Mouse (Mus musculus): ENCODE measurements around the gene 2410002F23Rik. TPM values are rescaled to one million over a fixed set of nuclear protein-coding genes. Genes with fewer than 3 reads are reported as not detected.
"Not testable (repeated sequence)": the region's sequence is repeated elsewhere in the genome, so short reads cannot be mapped to it uniquely, and the experiment has no call there.

The 2410002F23Rik gene
- polyA plus RNA-seq, 1 experiment from 2014 or later, result 40.3 TPM

- Histone ChIP-seq H3K36me3 (no peaks in the 10 kb centered on the region), H3K27me3 (no peaks in the 10 kb centered on the region), H3K9ac (no peak overlapping the region), H3K27ac (no peak overlapping the region), H3K9me3 (replicated peaks) (no peaks in the 10 kb centered on the region), H3K4me1 (replicated peaks) (no peaks in the 10 kb centered on the region), H3K4me2 (no peak overlapping the region), H3K4me3 (replicated peaks) (no peak overlapping the region)
- WGBS (ENCODE audit: insufficient replicate concordance), result 67% methylated on average over 7 of the region's 7 CpGs
- no peak for DNase-seq
- ATAC-seq (ENCODE audit: low read depth), result no peak
These were observed 35.1 kb downstream of the 2410002F23Rik start for GRCm38 (mm10) chr7:44281586-44281985.

- H3K4me2 ChIP-seq, result no peak overlapping the region
- DNase-seq, result no peak
- H3K4me3 ChIP-seq (replicated peaks), result no peak overlapping the region
- no peaks in the 10 kb centered on the region for H3K4me1 ChIP-seq (replicated peaks)
- no peak overlapping the region for H3K27ac ChIP-seq
- H3K36me3 ChIP-seq, result no peaks in the 10 kb centered on the region
- ATAC-seq (ENCODE audit: low read depth), result no peak
- no peaks in the 10 kb centered on the region for H3K27me3 ChIP-seq
- no peak overlapping the region for H3K9ac ChIP-seq
- no peaks in the 10 kb centered on the region for H3K9me3 ChIP-seq (replicated peaks)
- 47% methylated on average over 7 of the region's 7 CpGs for WGBS (ENCODE audit: insufficient replicate concordance)
These were observed 41.2 kb downstream of the 2410002F23Rik start for GRCm38 (mm10) chr7:44287760-44288159.

GRCm38 (mm10) chr7:44290986-44291385, 44.5 kb downstream of the 2410002F23Rik start:
- Histone ChIP-seq H3K9me3 (replicated peaks) (no peaks in the 10 kb centered on the region), H3K36me3 (no peaks in the 10 kb centered on the region), H3K4me2 (no peak overlapping the region), H3K4me3 (replicated peaks) (no peak overlapping the region), H3K27ac (no peak overlapping the region), H3K9ac (no peak overlapping the region), H3K4me1 (replicated peaks) (no peaks in the 10 kb centered on the region), H3K27me3 (0 out of 2 replicates have a peak, but pooled peaks cover 3% of the 10 kb centered on the region)
- WGBS (ENCODE audit: insufficient replicate concordance), result 55% methylated on average over 4 of the region's 4 CpGs
- no peak for ATAC-seq (ENCODE audit: low read depth)
- DNase-seq, result no peak

DNA sequence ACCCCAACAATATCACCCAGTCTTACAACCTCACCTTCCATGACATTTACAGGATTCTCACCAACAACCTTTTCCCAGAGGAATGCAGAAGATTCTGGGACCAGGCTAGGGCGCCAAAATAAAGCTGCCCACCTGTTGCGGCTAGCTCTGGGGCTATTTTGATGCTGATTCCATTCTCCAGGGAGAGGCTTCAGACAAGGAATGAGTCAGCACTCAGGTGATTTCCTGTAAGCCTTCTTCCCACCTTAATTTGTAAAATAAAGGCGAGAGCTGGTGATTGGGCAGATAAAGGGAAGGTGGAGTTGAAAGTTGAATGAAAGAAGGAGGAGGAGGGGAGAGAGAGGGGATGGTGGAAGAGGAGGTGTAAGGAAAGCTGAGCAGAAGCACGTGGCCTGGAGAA, 44.9 kb downstream of the 2410002F23Rik start:
- WGBS (ENCODE audit: insufficient replicate concordance), result 31% methylated on average over 4 of the region's 4 CpGs
- no peak overlapping the region for H3K27ac ChIP-seq
- H3K9me3 ChIP-seq (replicated peaks), result no peaks in the 10 kb centered on the region
- H3K36me3 ChIP-seq, result no peaks in the 10 kb centered on the region
- DNase-seq (no peak), ATAC-seq (ENCODE audit: low read depth) (no peak)
- no peaks in the 10 kb centered on the region for H3K4me1 ChIP-seq (replicated peaks)
- H3K9ac ChIP-seq, result no peak overlapping the region
- H3K4me3 ChIP-seq (replicated peaks), result no peak overlapping the region
- no peak overlapping the region for H3K4me2 ChIP-seq
- H3K27me3 ChIP-seq, result 0 out of 2 replicates have a peak, but pooled peaks cover 3% of the 10 kb centered on the region

GRCm38 (mm10) chr7:44297501-44297900, 51.0 kb downstream of the 2410002F23Rik start:
- WGBS (ENCODE audit: insufficient replicate concordance), result 62% methylated on average over 2 of the region's 2 CpGs
- not testable (repeated sequence) for H3K4me1 ChIP-seq (replicated peaks); ATAC-seq (ENCODE audit: low read depth); DNase-seq; H3K27ac ChIP-seq; H3K4me2 ChIP-seq; H3K9ac ChIP-seq; H3K36me3 ChIP-seq; H3K4me3 ChIP-seq (replicated peaks); H3K9me3 ChIP-seq (replicated peaks)
- H3K27me3 ChIP-seq, result 0 out of 2 replicates have a peak, but pooled peaks cover 11% of the 10 kb centered on the region

Other genes with a start within 250 kb of the 2410002F23Rik start
- not detected in 2 replicates for gene Klk1b26, start 234.6 kb upstream of the 2410002F23Rik start, polyA plus RNA-seq (2015; fragmentation: Nextera tagmentation; extraction: Ambion mirVana)
- gene Klk1b27, start 194.4 kb upstream of the 2410002F23Rik start, polyA plus RNA-seq (2015; fragmentation: Nextera tagmentation; extraction: Ambion mirVana), result not detected in 2 replicates
- not detected in 2 replicates for gene Klk1b21, start 144.4 kb upstream of the 2410002F23Rik start, polyA plus RNA-seq (2015; fragmentation: Nextera tagmentation; extraction: Ambion mirVana)
- gene Klk1b22, start 134.0 kb upstream of the 2410002F23Rik start, polyA plus RNA-seq (2015; fragmentation: Nextera tagmentation; extraction: Ambion mirVana), result not detected in 2 replicates
- not detected in 2 replicates for gene Klk1b16, start 110.0 kb upstream of the 2410002F23Rik start, polyA plus RNA-seq (2015; fragmentation: Nextera tagmentation; extraction: Ambion mirVana)
- not detected in 2 replicates for gene Klk1b24, start 58.5 kb upstream of the 2410002F23Rik start, polyA plus RNA-seq (2015; fragmentation: Nextera tagmentation; extraction: Ambion mirVana)
- gene Klk1b3, start 48.5 kb upstream of the 2410002F23Rik start, polyA plus RNA-seq (2015; fragmentation: Nextera tagmentation; extraction: Ambion mirVana), result not detected in 2 replicates
- gene Klk1b4, start 39.3 kb upstream of the 2410002F23Rik start, polyA plus RNA-seq (2015; fragmentation: Nextera tagmentation; extraction: Ambion mirVana), result not detected in 2 replicates
- not detected in 2 replicates for gene Klk1b5, start 30.8 kb upstream of the 2410002F23Rik start, polyA plus RNA-seq (2015; fragmentation: Nextera tagmentation; extraction: Ambion mirVana)
- not detected in 2 replicates for gene Klk1, start 21.4 kb upstream of the 2410002F23Rik start, polyA plus RNA-seq (2015; fragmentation: Nextera tagmentation; extraction: Ambion mirVana)
- not detected in 2 replicates for gene Gm36864, start 10.5 kb upstream of the 2410002F23Rik start, polyA plus RNA-seq (2015; fragmentation: Nextera tagmentation; extraction: Ambion mirVana)
- 1.3 and 1.6 TPM in 2 replicates for gene 1700028J19Rik, start within 50 bp of the 2410002F23Rik start, polyA plus RNA-seq (2015; fragmentation: Nextera tagmentation; extraction: Ambion mirVana)
- gene Acp4, start 10.7 kb downstream of the 2410002F23Rik start, polyA plus RNA-seq (2015; fragmentation: Nextera tagmentation; extraction: Ambion mirVana), result not detected in 2 replicates
- gene Gm15517, start 14.7 kb downstream of the 2410002F23Rik start, polyA plus RNA-seq (2015; fragmentation: Nextera tagmentation; extraction: Ambion mirVana), result not detected in 2 replicates
- 0.46 and 0.76 TPM in 2 replicates for gene Clec11a, start 60.2 kb downstream of the 2410002F23Rik start, polyA plus RNA-seq (2015; fragmentation: Nextera tagmentation; extraction: Ambion mirVana)
- gene Shank1, start 63.5 kb downstream of the 2410002F23Rik start, polyA plus RNA-seq (2015; fragmentation: Nextera tagmentation; extraction: Ambion mirVana), result 0.06 TPM in 2 replicates
- 0.03 and 0.09 TPM in 2 replicates for gene Syt3, start 137.4 kb downstream of the 2410002F23Rik start, polyA plus RNA-seq (2015; fragmentation: Nextera tagmentation; extraction: Ambion mirVana)
- 0.18 TPM in 1 of 2 replicates, not detected in the other for gene 1700008O03Rik, start 139.1 kb downstream of the 2410002F23Rik start, polyA plus RNA-seq (2015; fragmentation: Nextera tagmentation; extraction: Ambion mirVana)
- not detected in 2 replicates for gene Lrrc4b, start 182.3 kb downstream of the 2410002F23Rik start, polyA plus RNA-seq (2015; fragmentation: Nextera tagmentation; extraction: Ambion mirVana)
- gene Aspdh, start 218.7 kb downstream of the 2410002F23Rik start, polyA plus RNA-seq (2015; fragmentation: Nextera tagmentation; extraction: Ambion mirVana), result 6.0 and 6.9 TPM in 2 replicates
- gene Josd2, start 221.3 kb downstream of the 2410002F23Rik start, polyA plus RNA-seq (2015; fragmentation: Nextera tagmentation; extraction: Ambion mirVana), result 170 and 176 TPM in 2 replicates
- gene Emc10, start 249.8 kb downstream of the 2410002F23Rik start, polyA plus RNA-seq (2015; fragmentation: Nextera tagmentation; extraction: Ambion mirVana), result 43.3 and 46.0 TPM in 2 replicates
- gene Fam71e1, start 249.9 kb downstream of the 2410002F23Rik start, polyA plus RNA-seq (2015; fragmentation: Nextera tagmentation; extraction: Ambion mirVana), result 1.3 and 1.5 TPM in 2 replicates

Measured in liver, embryonic 13.5 days (tissue).